Mouse (Mus musculus): ENCODE results near the gene Hnrnpa0. TPM values are rescaled to one million over a fixed set of nuclear protein-coding genes. Genes with fewer than 3 reads are reported as not detected.

Hnrnpa0 gene
- polyA plus RNA-seq (2015; fragmentation: Illumina TruSeq; extraction: RNeasy Lipid Tissue Mini Kit (QIAGEN cat#74804); ENCODE audit: insufficient read depth, low read depth, low replicate concordance) = 11.9 TPM

GRCm38 (mm10) chr13:58128396-58128767 lies at the start of gene Hnrnpa0:
Hnrnpa0 (minus strand) TSS chr13:58128556.

GRCm38 (mm10) chr13:58157447-58158098 lies 29.2 kb upstream of the Hnrnpa0 start, which contains the start of gene Idnk:
Idnk (plus strand) TSS chr13:58157649.

GRCm38 (mm10) chr13:58113061-58113900 lies 15.1 kb downstream of the Hnrnpa0 start, which contains the start of gene Klhl3:
Klhl3 (minus strand) TSS chr13:58113592.

Other genes with a start within 250 kb of the Hnrnpa0 start
- 0.89 TPM for gene Spock1, start 220.2 kb downstream of the Hnrnpa0 start, polyA plus RNA-seq (2015; fragmentation: Illumina TruSeq; extraction: RNeasy Lipid Tissue Mini Kit (QIAGEN cat#74804); ENCODE audit: insufficient read depth, low read depth, low replicate concordance)
- 1.7 TPM for gene Klhl3, start 15.0 kb downstream of the Hnrnpa0 start, polyA plus RNA-seq (2015; fragmentation: Illumina TruSeq; extraction: RNeasy Lipid Tissue Mini Kit (QIAGEN cat#74804); ENCODE audit: insufficient read depth, low read depth, low replicate concordance)
- 12.2 TPM for gene Idnk, start 29.1 kb upstream of the Hnrnpa0 start, polyA plus RNA-seq (2015; fragmentation: Illumina TruSeq; extraction: RNeasy Lipid Tissue Mini Kit (QIAGEN cat#74804); ENCODE audit: insufficient read depth, low read depth, low replicate concordance)
- 12.5 TPM for gene Ubqln1, start 87.1 kb upstream of the Hnrnpa0 start, polyA plus RNA-seq (2015; fragmentation: Illumina TruSeq; extraction: RNeasy Lipid Tissue Mini Kit (QIAGEN cat#74804); ENCODE audit: insufficient read depth, low read depth, low replicate concordance)
- 4.9 TPM for gene Gkap1, start 147.1 kb upstream of the Hnrnpa0 start, polyA plus RNA-seq (2015; fragmentation: Illumina TruSeq; extraction: RNeasy Lipid Tissue Mini Kit (QIAGEN cat#74804); ENCODE audit: insufficient read depth, low read depth, low replicate concordance)
- 0.46 TPM for gene Kif27, start 230.6 kb upstream of the Hnrnpa0 start, polyA plus RNA-seq (2015; fragmentation: Illumina TruSeq; extraction: RNeasy Lipid Tissue Mini Kit (QIAGEN cat#74804); ENCODE audit: insufficient read depth, low read depth, low replicate concordance)